Mouse (Mus musculus): ENCODE measurements around the gene Spsb4. TPM values are rescaled to one million over a fixed set of nuclear protein-coding genes. Genes with fewer than 3 reads are reported as not detected.
A peak's percentile ranks its signal among the peaks of the same experiment; 100 is the strongest.

Gene Spsb4
- 70.3 and 80.6 TPM in 2 replicates for polyA plus RNA-seq (2016; fragmentation: Nextera tagmentation; extraction: Ambion mirVana)

DNA sequence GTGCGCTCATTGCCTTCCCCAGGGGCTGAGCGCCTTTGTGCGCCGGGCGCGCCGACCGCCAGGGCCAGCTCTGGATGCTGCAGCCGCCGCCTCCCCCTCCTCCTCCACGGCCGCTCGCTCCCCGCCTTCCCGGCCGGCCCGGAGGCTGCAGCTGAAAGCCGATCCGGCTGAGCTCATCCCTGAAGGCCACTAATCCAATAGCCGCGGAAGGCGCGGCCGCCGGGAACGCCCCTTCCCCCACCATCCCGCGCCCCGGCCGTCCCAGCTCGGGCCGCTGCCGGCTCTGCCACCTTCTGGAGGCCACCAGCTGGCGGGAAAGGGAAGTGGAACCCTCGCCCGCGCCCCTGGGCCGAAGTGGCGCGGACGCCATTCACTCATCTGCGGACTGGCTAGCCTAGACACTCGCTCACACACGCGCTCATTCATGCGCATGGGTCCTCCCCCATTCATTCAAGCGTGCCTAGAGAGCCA, at the start of gene Spsb4:
Spsb4 (minus strand) TSS at position 167 of the 471 bp plus-strand sequence.
- peak within 1 kb of the TSS; percentile 97 for H3K27ac ChIP-seq
- peak; percentile 94 for DNase-seq (ENCODE audit: low spot score)
- under 1% methylated on average over 38 of the region's 47 CpGs for WGBS
- peaks cover 57% of the 10 kb centered on the region for H3K4me1 ChIP-seq
- peaks cover 11% of the 10 kb centered on the region for H3K36me3 ChIP-seq
- H3K4me3 ChIP-seq = peak within 1 kb of the TSS; percentile 82
- no peaks in the 10 kb centered on the region for H3K9me3 ChIP-seq (replicated peaks)
- peaks cover 22% of the 10 kb centered on the region for H3K27me3 ChIP-seq (ENCODE audit: low read depth, poor library complexity, severe bottlenecking)

- H3K27me3 ChIP-seq (ENCODE audit: low read depth, poor library complexity, severe bottlenecking) = no peaks in the 10 kb centered on the region
- H3K9me3 ChIP-seq (replicated peaks) = no peaks in the 10 kb centered on the region
- H3K27ac ChIP-seq = no peak overlapping the region
- WGBS = 95% methylated on average over 6 of the region's 6 CpGs
- peaks cover 5% of the 10 kb centered on the region; the same call in 1 of the 2 replicates for H3K4me1 ChIP-seq
- no peak for DNase-seq (ENCODE audit: low spot score)
- no peak overlapping the region for H3K4me3 ChIP-seq
- H3K36me3 ChIP-seq = peaks cover 15% of the 10 kb centered on the region
These were observed 49.1 kb upstream of the Spsb4 start for GRCm38 (mm10) chr9:97067761-97068160.

DNA sequence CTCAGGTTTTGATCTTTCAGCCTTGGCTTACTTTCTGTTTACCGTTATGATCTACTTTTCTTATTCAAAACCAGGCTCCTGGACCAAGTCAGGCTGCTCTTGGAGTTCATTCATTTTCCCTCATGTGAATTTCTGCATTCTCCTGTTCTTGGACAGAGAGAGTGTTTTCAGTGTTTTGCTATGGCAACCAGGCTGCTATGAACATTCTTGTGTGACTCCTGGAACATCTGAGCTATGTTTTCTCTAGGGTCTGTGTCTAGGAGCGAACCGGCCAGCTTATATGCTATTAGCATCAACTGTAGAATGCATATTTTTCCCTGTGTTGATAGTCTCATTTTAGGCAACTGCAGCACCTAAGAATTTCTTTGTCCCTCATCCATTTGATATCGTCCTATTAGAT, 47.2 kb upstream of the Spsb4 start:
- Histone ChIP-seq H3K4me1 (peaks cover 7% of the 10 kb centered on the region; the same call in 1 of the 2 replicates), H3K27ac (no peak overlapping the region), H3K4me3 (no peak overlapping the region), H3K36me3 (peaks cover 8% of the 10 kb centered on the region), H3K9me3 (replicated peaks) (no peaks in the 10 kb centered on the region), H3K27me3 (ENCODE audit: low read depth, poor library complexity, severe bottlenecking) (no peaks in the 10 kb centered on the region)
- 90% methylated on average over 4 of the region's 4 CpGs for WGBS
- no peak for DNase-seq (ENCODE audit: low spot score)

DNA sequence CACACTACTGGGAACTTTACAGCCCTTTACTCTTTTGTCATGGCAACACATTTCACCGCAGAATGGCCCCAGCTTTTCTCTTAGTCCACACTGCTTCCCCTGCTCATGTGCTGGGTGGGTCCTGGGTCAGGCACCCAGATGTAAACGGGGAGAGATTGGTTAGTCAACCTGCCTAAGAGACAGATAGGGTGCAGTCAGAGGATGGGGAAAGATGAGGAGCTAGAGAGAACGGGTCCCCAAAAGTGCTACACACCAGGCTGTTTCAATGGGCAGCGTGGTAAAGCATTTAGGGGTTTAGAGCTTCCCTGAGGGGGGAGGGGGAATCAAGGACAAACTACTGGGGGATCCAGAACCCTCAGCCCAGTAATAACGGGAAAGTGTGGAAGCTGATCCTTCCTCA, 46.6 kb upstream of the Spsb4 start:
- no peak for DNase-seq (ENCODE audit: low spot score)
- Histone ChIP-seq H3K4me3 (no peak overlapping the region), H3K36me3 (peaks cover 8% of the 10 kb centered on the region), H3K4me1 (peaks cover 12% of the 10 kb centered on the region; the same call in 1 of the 2 replicates), H3K27ac (no peak overlapping the region), H3K27me3 (ENCODE audit: low read depth, poor library complexity, severe bottlenecking) (no peaks in the 10 kb centered on the region), H3K9me3 (replicated peaks) (no peaks in the 10 kb centered on the region)
- 69% methylated on average over 5 of the region's 5 CpGs for WGBS

- DNase-seq (ENCODE audit: low spot score) = no peak
- H3K4me1 ChIP-seq = peaks cover 12% of the 10 kb centered on the region; the same call in 1 of the 2 replicates
- H3K27ac ChIP-seq = no peak overlapping the region
- 80% methylated on average over 1 of the region's 1 CpGs for WGBS
- no peak overlapping the region for H3K4me3 ChIP-seq
- H3K27me3 ChIP-seq (ENCODE audit: low read depth, poor library complexity, severe bottlenecking) = no peaks in the 10 kb centered on the region
- H3K9me3 ChIP-seq (replicated peaks) = no peaks in the 10 kb centered on the region
- peaks cover 8% of the 10 kb centered on the region for H3K36me3 ChIP-seq
These were observed 45.5 kb upstream of the Spsb4 start for GRCm38 (mm10) chr9:97064161-97064560.

DNA sequence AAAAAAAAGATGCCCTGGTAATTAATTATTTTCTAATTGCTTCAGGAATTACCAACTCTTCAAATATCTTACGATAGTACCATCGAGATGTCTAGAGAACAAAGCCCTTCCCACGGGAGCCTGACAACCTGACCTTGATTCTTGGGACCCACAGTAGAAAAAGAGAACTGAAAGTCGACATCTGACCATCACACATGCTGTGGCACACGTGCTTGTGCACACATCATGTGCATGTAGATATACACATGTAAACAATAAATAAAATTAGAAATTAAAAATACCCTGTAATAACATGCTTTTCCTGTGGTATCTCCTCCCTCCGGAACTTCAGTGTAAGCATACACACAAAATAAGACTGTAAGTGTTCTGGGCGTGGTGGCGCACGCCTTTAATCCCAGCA, 43.1 kb upstream of the Spsb4 start:
- H3K27ac ChIP-seq = no peak overlapping the region
- DNase-seq (ENCODE audit: low spot score) = no peak
- 95% methylated on average over 9 of the region's 9 CpGs for WGBS
- H3K4me3 ChIP-seq = no peak overlapping the region
- H3K4me1 ChIP-seq = peaks cover 18% of the 10 kb centered on the region
- no peaks in the 10 kb centered on the region for H3K27me3 ChIP-seq (ENCODE audit: low read depth, poor library complexity, severe bottlenecking)
- no peaks in the 10 kb centered on the region for H3K9me3 ChIP-seq (replicated peaks)
- no peaks in the 10 kb centered on the region for H3K36me3 ChIP-seq

DNA sequence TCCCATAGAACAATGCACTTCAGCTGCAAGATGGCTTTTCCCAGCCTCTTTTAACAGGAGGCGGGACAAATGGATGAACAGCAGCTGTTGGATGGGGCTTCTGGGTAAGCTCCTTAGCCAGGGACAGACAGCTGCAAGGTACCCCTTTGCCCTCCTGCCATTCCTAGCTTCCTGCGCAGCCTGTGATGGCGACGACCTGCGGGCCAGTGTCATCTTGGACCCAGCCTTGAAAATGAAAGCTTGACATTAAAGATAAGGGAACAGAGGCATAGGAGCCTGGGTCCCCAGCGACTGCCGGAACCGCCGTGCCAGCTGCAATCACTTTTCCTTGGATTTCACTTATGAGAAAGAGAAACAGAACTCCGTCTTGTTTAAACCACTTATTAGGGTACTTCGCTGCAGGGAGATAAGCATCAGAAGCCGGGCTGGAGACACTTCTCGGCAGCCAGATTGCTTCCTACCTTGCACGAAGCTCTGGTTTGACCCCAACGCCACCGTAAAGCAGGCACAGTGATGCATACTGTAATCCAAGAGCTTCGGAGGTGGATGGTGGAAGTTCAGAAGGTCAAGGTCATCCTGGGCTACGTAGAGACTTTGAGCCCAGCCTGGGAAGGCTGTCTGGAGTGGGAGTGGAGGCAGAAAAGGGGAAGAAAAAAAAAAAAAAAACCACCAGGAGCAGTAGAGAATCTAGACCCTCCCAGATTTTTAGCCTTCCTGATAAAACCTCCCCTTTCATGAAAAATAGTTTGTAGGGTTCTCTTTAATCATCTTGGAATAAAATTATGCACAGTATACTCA, 38.1 kb upstream of the Spsb4 start:
- DNase-seq (ENCODE audit: low spot score) = no peak
- H3K4me1 ChIP-seq = peaks cover 23% of the 10 kb centered on the region
- H3K27ac ChIP-seq = no peak overlapping the region
- no peaks in the 10 kb centered on the region for H3K9me3 ChIP-seq (replicated peaks)
- no peaks in the 10 kb centered on the region for H3K36me3 ChIP-seq
- H3K4me3 ChIP-seq = no peak overlapping the region
- no peaks in the 10 kb centered on the region for H3K27me3 ChIP-seq (ENCODE audit: low read depth, poor library complexity, severe bottlenecking)
- WGBS = 49% methylated on average over 18 of the region's 18 CpGs

DNA sequence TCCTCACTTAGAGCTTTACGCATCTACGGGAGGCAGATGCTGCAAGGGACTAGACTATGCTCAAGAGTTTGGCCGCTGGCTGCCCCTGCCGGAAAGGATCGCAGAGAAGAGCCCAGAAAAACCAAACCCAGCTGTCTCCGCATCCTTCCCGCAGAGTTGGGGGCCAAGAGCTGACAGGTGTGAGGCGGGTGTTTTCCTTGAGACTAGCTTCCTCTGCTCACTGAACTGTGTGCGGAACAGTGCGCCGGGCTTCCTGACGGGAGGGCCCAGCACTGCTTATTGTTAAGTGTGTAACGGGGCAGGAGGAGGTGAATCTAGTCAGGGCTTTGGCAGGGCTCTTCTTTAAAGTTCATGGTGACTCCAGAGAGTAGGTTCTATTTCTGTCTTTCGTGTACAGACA, 37.3 kb upstream of the Spsb4 start:
- Histone ChIP-seq H3K27me3 (ENCODE audit: low read depth, poor library complexity, severe bottlenecking) (no peaks in the 10 kb centered on the region), H3K36me3 (no peaks in the 10 kb centered on the region), H3K27ac (no peak overlapping the region), H3K4me1 (peaks cover 27% of the 10 kb centered on the region), H3K9me3 (replicated peaks) (no peaks in the 10 kb centered on the region), H3K4me3 (no peak overlapping the region)
- WGBS = 88% methylated on average over 14 of the region's 14 CpGs
- no peak for DNase-seq (ENCODE audit: low spot score)

DNA sequence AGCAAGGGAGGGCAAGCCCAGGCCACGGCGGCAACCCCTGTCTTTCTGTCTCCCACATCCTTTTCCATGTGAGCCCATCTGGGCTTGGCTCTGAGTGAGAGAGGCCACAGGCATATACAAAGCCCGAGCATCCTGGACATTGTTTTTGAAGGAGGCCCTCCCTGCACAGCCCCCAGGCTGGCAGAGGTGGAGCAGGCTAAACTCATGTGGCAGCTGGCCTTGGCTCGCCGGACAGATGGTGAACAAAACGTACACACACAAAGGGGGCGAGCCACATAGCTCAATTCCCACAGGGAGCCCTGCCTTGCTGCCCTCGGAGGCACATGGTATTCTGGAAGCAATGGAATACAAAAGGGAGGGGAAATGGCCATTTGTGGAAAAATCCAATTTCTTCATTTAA, 32.5 kb upstream of the Spsb4 start:
- 71% methylated on average over 8 of the region's 8 CpGs for WGBS
- H3K27ac ChIP-seq = peak overlapping the region; percentile 39; the same call in 1 of the 2 replicates
- DNase-seq (ENCODE audit: low spot score) = peak; percentile 37

GRCm38 (mm10) chr9:97046240-97046639, 27.6 kb upstream of the Spsb4 start:
- WGBS = 90% methylated on average over 4 of the region's 4 CpGs

More for the DNA sequence above, 32.5 kb upstream of the Spsb4 start:
- H3K27me3 ChIP-seq (ENCODE audit: low read depth, poor library complexity, severe bottlenecking) = no peaks in the 10 kb centered on the region
- no peak overlapping the region for H3K4me3 ChIP-seq
- H3K36me3 ChIP-seq = no peaks in the 10 kb centered on the region
- H3K4me1 ChIP-seq = peaks cover 12% of the 10 kb centered on the region; the same call in 1 of the 2 replicates
- H3K9me3 ChIP-seq (replicated peaks) = no peaks in the 10 kb centered on the region

GRCm38 (mm10) chr9:97041633-97042032, 23.0 kb upstream of the Spsb4 start:
- no peak for DNase-seq (ENCODE audit: low spot score)
- WGBS = 86% methylated on average over 8 of the region's 8 CpGs
- no peak overlapping the region for H3K27ac ChIP-seq
- H3K4me1 ChIP-seq = no peaks in the 10 kb centered on the region
- no peaks in the 10 kb centered on the region for H3K36me3 ChIP-seq
- no peaks in the 10 kb centered on the region for H3K27me3 ChIP-seq (ENCODE audit: low read depth, poor library complexity, severe bottlenecking)
- H3K9me3 ChIP-seq (replicated peaks) = no peaks in the 10 kb centered on the region
- H3K4me3 ChIP-seq = no peak overlapping the region

More at GRCm38 (mm10) chr9:97046240-97046639, 27.6 kb upstream of the Spsb4 start:
- no peak for DNase-seq (ENCODE audit: low spot score)
- H3K27me3 ChIP-seq (ENCODE audit: low read depth, poor library complexity, severe bottlenecking) = no peaks in the 10 kb centered on the region
- no peaks in the 10 kb centered on the region for H3K9me3 ChIP-seq (replicated peaks)
- H3K36me3 ChIP-seq = no peaks in the 10 kb centered on the region
- H3K4me3 ChIP-seq = no peak overlapping the region
- peaks cover 6% of the 10 kb centered on the region; the same call in 1 of the 2 replicates for H3K4me1 ChIP-seq
- H3K27ac ChIP-seq = no peak overlapping the region

DNA sequence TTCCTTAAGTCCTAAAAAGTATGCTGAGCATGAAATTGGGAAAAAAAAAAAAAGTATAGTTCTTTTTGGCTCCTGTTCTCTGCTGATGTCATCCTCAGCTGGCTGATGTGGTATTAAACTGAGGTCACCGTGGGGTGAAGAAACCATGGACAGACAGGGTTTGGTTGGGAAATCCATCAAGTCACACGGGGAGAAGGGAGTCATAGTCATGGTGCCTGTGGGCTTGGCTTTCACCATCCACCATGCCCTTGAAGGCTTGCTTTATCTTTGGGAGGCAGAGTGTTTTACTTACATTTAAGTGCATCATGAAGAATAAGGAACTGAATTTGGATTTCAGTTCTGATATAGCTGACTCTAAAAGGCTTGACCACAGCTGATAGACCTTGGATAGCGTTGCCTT, 19.4 kb upstream of the Spsb4 start:
- no peaks in the 10 kb centered on the region for H3K27me3 ChIP-seq (ENCODE audit: low read depth, poor library complexity, severe bottlenecking)
- 94% methylated on average over 3 of the region's 3 CpGs for WGBS
- H3K4me3 ChIP-seq = no peak overlapping the region
- H3K27ac ChIP-seq = no peak overlapping the region
- no peaks in the 10 kb centered on the region for H3K4me1 ChIP-seq
- no peak for DNase-seq (ENCODE audit: low spot score)
- H3K36me3 ChIP-seq = no peaks in the 10 kb centered on the region
- H3K9me3 ChIP-seq (replicated peaks) = no peaks in the 10 kb centered on the region

DNA sequence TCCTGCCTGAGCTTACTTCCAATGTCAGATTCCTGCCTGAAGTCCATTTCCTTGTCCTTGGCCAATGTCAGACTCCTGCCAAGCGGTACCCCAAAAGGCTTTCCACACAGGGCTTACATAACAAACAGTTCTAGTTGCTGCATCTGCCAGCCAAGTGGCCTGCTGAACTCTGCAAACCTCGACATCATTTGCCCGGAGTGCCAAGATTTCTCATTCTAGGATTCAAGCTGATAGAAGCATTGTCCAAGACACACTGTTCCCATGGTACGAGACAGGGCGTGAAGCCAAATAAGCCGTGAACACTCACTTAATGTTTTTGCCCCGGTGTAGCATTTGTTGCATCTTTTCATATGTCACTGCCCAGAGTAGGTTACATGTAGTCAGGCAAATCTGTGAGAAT, 18.0 kb upstream of the Spsb4 start:
- Histone ChIP-seq H3K27ac (no peak overlapping the region), H3K4me1 (no peaks in the 10 kb centered on the region), H3K4me3 (no peak overlapping the region), H3K36me3 (no peaks in the 10 kb centered on the region), H3K9me3 (replicated peaks) (no peaks in the 10 kb centered on the region), H3K27me3 (ENCODE audit: low read depth, poor library complexity, severe bottlenecking) (no peaks in the 10 kb centered on the region)
- no peak for DNase-seq (ENCODE audit: low spot score)
- WGBS = 96% methylated on average over 7 of the region's 7 CpGs

Data from limb, embryonic 10.5 days (tissue).